Mouse (Mus musculus) heart, adult 18-20 months (tissue): ENCODE results near the gene Spata21. TPM values are rescaled to one million over a fixed set of nuclear protein-coding genes. Genes with fewer than 3 reads are reported as not detected.

Experiments
- DNase-seq, 2 experiments: peaks; one replicate each; pipeline ENCODE4 v3.0.0; 2021 to 2022; ENCODE audit warnings: mixed read lengths in 1 of 2
- total RNA-seq, 2 experiments: library from RNA; stranded (reverse); gene quantifications; 2 replicates each; pipeline ENCODE4 v1.2.3; 2021

Gene Spata21
- total RNA-seq, 2 experiments from 2014 or later, result not detected

GRCm38 (mm10) chr4:141158609-141159008, 70.5 kb downstream of the Spata21 start:
- DNase-seq, result no peak

GRCm38 (mm10) chr4:141159093-141159492, 71.0 kb downstream of the Spata21 start:
- no peak for DNase-seq

GRCm38 (mm10) chr4:141159666-141160065, 71.5 kb downstream of the Spata21 start:
- DNase-seq, result no peak

GRCm38 (mm10) chr4:141160193-141160592, 72.1 kb downstream of the Spata21 start:
- no peak for DNase-seq

- DNase-seq, result no peak
These were observed 73.6 kb downstream of the Spata21 start for GRCm38 (mm10) chr4:141161699-141162208.

Other genes starting within 250 kb of the Spata21 start
- gene Padi1, start 242.6 kb upstream of the Spata21 start, total RNA-seq, result under 1 TPM in 1 of 2 experiments, not detected in 1; 0.23 TPM
- gene Padi2, start 182.0 kb upstream of the Spata21 start, total RNA-seq, result 1 to 10 TPM in 1 of 2 experiments, under 1 TPM in 1; 0.97 to 1.4 TPM
- gene Sdhb, start 127.1 kb upstream of the Spata21 start, total RNA-seq, result 1,000 to 10,000 TPM; 1,306 to 1,387 TPM
- 10 to 100 TPM; 14.3 to 17.3 TPM for gene Atp13a2, start 101.5 kb upstream of the Spata21 start, total RNA-seq
- gene Mfap2, start 77.9 kb upstream of the Spata21 start, total RNA-seq, result 1 to 10 TPM; 1.6 to 2.5 TPM
- 1 to 10 TPM; 4.1 to 4.3 TPM for gene Crocc, start 27.8 kb upstream of the Spata21 start, total RNA-seq
- gene Necap2, start 10.0 kb upstream of the Spata21 start, total RNA-seq, result 10 to 100 TPM; 13.4 to 14.5 TPM
- gene Szrd1, start 51.4 kb downstream of the Spata21 start, total RNA-seq, result 10 to 100 TPM; 87.6 to 95.7 TPM
- gene Fbxo42, start 59.6 kb downstream of the Spata21 start, total RNA-seq, result 10 to 100 TPM; 10.4 to 10.8 TPM
- 1 to 10 TPM in 1 of 2 experiments, under 1 TPM in 1; 0.52 to 1.2 TPM for gene Rsg1, start 125.6 kb downstream of the Spata21 start, total RNA-seq
- 10 to 100 TPM; 28.3 to 31.3 TPM for gene Arhgef19, start 151.2 kb downstream of the Spata21 start, total RNA-seq
- 1 to 10 TPM; 6.2 to 6.6 TPM for gene Epha2, start 212.9 kb downstream of the Spata21 start, total RNA-seq